Mouse (Mus musculus) ES-Bruce4 (cell line): Measurements from ENCODE around the gene Zfp933. TPM values are rescaled to one million over a fixed set of nuclear protein-coding genes. Genes with fewer than 3 reads are reported as not detected.

ENCODE experiments used
- H3K27ac ChIP-seq: 2 replicates; pipeline ENCODE4 v1.5.1; 2012; ENCODE audit warnings: low read length, inconsistent platforms; ENCODE audit not compliant: insufficient read depth
- H3K27me3 ChIP-seq: 2 replicates; pipeline ENCODE4 v1.6.1; 2012; ENCODE audit warnings: mild to moderate bottlenecking, low read length, inconsistent platforms; ENCODE audit not compliant: control insufficient read depth, poor library complexity, insufficient read depth, severe bottlenecking
- H3K36me3 ChIP-seq: 2 replicates; pipeline ENCODE4 v1.6.1; 2012; ENCODE audit warnings: inconsistent platforms, mild to moderate bottlenecking, low read length, moderate library complexity; ENCODE audit not compliant: control insufficient read depth, poor library complexity, insufficient read depth, severe bottlenecking
- H3K4me1 ChIP-seq: one replicate; pipeline ENCODE4 v1.8.1; 2011; ENCODE audit warnings: low read length; ENCODE audit not compliant: control insufficient read depth, insufficient read depth
- H3K4me3 ChIP-seq: 2 replicates; pipeline ENCODE4 v1.5.1; 2011; ENCODE audit warnings: low read depth, mild to moderate bottlenecking, low read length
- H3K9ac ChIP-seq: 2 replicates; pipeline ENCODE4 v1.6.1; 2012; ENCODE audit warnings: low read depth, mild to moderate bottlenecking, inconsistent platforms; ENCODE audit not compliant: poor library complexity, severe bottlenecking
- H3K9me3 ChIP-seq: replicated peaks from 2 replicates; pipeline ENCODE4 v1.6.1; 2012; ENCODE audit warnings: mild to moderate bottlenecking, low read length, inconsistent platforms; ENCODE audit not compliant: control insufficient read depth, poor library complexity, insufficient read depth, severe bottlenecking
- CTCF ChIP-seq: IDR thresholded peaks from one replicate; pipeline ENCODE4 v1.8.1; 2011; ENCODE audit warnings: low read depth, low read length
- EP300 ChIP-seq: IDR thresholded peaks from 2 replicates; pipeline ENCODE4 v1.6.1; 2011; ENCODE audit warnings: low read depth, low read length; ENCODE audit not compliant: insufficient read depth
- POLR2A ChIP-seq: IDR thresholded peaks from one replicate; pipeline ENCODE4 v1.8.1; 2011; ENCODE audit warnings: low read length; ENCODE audit not compliant: insufficient read depth
- polyA plus RNA-seq: library from polyadenylated mRNA; stranded (reverse); fragments of >200 nt; gene quantifications from 2 replicates; pipeline ENCODE4 v1.2.4, GENCODE M21; 2011; ENCODE audit warnings: low read depth; ENCODE audit not compliant: missing spikeins, insufficient read depth, insufficient read length

The Zfp933 gene
- polyA plus RNA-seq, result 8.8 and 11.5 TPM in 2 replicates

DNA sequence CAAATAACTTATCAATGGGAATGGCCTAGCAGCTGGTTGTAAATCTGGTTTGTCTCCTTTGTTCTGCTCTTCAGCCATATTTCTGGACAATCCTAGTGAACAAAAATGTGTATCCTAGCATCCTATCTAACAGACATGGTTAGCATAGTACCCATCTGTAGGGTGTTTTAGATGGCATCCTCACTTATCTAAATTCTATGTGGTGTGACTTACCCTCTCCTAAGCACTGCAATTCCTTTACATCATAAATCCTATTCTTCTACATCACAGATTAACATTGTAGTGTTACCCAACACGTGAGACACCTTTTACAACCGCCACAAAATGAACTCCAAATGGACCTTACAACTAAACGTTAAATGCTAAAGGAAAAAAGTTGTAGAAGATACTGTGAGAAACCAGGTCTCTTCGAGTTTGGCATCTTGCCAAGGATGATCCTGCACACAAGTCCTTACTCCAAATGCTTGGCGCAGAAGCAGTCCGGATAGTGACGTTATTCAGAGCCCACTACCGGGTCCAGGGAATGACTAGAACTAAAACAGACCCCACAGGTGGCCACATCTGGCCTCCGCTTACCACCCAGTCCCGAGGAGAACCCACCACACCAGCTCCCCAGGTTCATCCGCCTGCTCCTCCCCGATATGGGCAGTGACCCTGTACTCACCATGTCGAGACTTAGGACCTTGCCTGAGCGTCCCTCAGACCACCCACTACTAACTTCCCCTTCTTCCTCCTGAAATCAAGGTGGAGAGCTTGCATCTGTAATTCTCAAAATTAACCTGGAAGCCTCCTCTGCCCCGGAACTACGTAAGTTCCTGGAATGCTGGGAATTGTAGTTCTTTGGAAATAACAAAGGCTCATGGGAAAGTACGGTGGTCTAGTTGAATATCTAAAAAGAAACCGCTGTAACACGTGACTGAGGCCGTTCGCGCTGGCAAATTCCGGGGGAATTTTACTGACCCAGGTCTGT is at the start of gene Zfp933:
TSS of gene Zfp933 (minus strand) at position 753 of the 970 bp plus-strand sequence.
- peak within 1 kb of the TSS; percentile 59 for H3K9ac ChIP-seq
- H3K9me3 ChIP-seq, result no peaks in the 10 kb centered on the region; the same call in 1 of the 2 replicates
- H3K36me3 ChIP-seq, result 0 out of 2 replicates have a peak, but pooled peaks cover 1% of the 10 kb centered on the region
- no peak for TF ChIP-seq CTCF
- no peak for TF ChIP-seq POLR2A
- no peak for TF ChIP-seq EP300
- H3K4me3 ChIP-seq, result peak within 1 kb of the TSS; percentile 99
- no peaks in the 10 kb centered on the region for H3K27me3 ChIP-seq
- H3K4me1 ChIP-seq, result no peaks in the 10 kb centered on the region
- no peak within 1 kb of the TSS for H3K27ac ChIP-seq

DNA sequence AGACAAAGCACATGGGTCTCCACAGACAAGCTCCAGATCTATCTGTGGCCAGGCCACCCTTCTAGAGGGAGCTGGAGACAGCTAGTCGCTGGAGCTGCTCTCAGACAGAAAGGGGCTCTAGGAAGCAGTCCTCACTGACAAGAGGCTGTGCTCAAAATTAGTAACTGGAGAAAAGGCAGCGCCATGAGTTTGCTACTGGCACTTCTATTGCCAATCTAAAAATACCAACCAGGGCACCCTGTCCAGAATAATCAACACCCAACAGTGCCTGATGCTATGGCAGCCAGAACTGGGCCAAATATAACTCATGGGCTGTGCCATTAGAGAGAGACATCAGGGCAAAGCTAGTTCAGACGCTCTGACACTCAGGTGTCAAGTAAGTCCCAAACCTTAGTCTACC is 49.2 kb upstream of the Zfp933 start:
- no peak overlapping the region for H3K4me3 ChIP-seq
- no peaks in the 10 kb centered on the region for H3K9me3 ChIP-seq
- H3K9ac ChIP-seq, result no peak overlapping the region
- no peaks in the 10 kb centered on the region; the same call in 1 of the 2 replicates for H3K36me3 ChIP-seq
- TF ChIP-seq CTCF (no peak), EP300 (no peak), POLR2A (no peak)
- H3K27me3 ChIP-seq, result no peaks in the 10 kb centered on the region
- no peaks in the 10 kb centered on the region for H3K4me1 ChIP-seq
- no peak overlapping the region for H3K27ac ChIP-seq

DNA sequence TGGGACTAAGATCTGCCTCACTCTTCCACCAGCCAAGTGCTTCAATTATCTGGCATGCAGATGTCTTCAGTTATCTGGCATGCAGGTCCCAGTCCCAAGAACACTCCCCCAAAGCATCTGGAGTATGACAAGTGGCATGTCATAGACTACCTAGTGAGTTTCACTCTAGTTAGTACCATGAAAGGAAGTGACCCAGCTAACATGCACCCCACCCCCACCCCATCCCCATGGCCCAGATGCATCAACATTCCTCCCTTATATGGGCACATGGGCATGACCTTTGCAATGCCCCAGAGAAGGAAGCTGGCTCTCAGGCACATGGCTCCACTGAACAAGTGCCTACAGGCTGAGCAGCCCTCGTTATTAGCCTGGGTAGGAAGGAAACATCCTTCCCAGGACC is 48.2 kb upstream of the Zfp933 start:
- no peaks in the 10 kb centered on the region for H3K4me1 ChIP-seq
- H3K27ac ChIP-seq, result no peak overlapping the region
- no peaks in the 10 kb centered on the region for H3K9me3 ChIP-seq
- no peaks in the 10 kb centered on the region; the same call in 1 of the 2 replicates for H3K36me3 ChIP-seq
- TF ChIP-seq POLR2A, result no peak
- TF ChIP-seq CTCF, result no peak
- no peak for TF ChIP-seq EP300
- H3K9ac ChIP-seq, result no peak overlapping the region
- H3K27me3 ChIP-seq, result no peaks in the 10 kb centered on the region
- H3K4me3 ChIP-seq, result no peak overlapping the region

DNA sequence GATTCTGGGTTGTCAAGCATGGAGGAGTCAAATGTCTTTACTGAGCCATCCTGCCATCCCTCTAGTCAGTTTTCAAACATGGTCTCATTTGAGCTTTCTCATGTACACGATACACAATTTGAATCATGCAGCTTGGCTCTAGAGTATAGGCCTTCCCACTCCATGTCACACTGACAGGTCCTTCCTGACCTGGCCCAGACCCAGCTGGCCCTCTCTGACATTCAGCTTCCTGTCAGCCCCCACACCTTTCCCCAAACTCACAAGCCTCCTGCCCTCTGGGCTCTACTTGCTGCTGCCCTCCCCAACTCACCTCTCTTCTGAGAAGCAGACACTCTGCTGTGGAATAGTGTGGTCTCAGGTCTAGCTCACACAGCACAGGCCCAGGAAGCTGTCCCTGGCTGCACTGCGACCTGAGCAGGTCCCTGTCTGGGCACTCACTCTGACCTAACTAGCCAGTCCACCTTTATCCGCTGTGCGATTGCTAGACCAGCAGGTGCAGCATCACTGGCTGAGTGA is 47.7 kb upstream of the Zfp933 start:
- Histone ChIP-seq H3K27ac (no peak overlapping the region), H3K4me3 (no peak overlapping the region), H3K9ac (no peak overlapping the region), H3K36me3 (no peaks in the 10 kb centered on the region; the same call in 1 of the 2 replicates), H3K27me3 (no peaks in the 10 kb centered on the region), H3K4me1 (no peaks in the 10 kb centered on the region), H3K9me3 (no peaks in the 10 kb centered on the region)
- TF ChIP-seq CTCF (no peak), EP300 (no peak), POLR2A (no peak)

DNA sequence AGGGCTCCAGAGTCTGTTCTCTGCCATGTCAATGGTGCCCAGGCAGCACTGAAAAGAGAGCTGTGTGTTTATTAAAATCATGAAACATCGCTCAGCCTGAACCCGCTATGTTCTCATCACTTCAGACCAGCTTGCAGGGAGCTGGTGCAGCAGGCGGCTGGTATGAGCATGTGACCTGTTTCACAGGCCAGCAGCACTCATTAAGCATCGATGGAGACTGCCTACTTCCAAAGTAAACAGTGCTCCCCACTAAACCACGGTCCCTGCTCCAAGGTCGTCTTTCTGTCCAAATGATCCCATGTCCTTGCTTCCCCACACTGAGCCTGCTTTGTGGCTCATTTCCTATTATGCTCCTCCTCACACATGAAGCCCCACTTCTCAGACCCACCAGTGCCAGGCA is 42.2 kb upstream of the Zfp933 start:
- Histone ChIP-seq H3K9ac (no peak overlapping the region), H3K27ac (no peak overlapping the region), H3K36me3 (no peaks in the 10 kb centered on the region), H3K4me1 (no peaks in the 10 kb centered on the region), H3K9me3 (no peaks in the 10 kb centered on the region), H3K27me3 (no peaks in the 10 kb centered on the region), H3K4me3 (no peak overlapping the region)
- TF ChIP-seq EP300 (no peak), CTCF (no peak), POLR2A (no peak)
